Mouse (Mus musculus): ENCODE data around the gene Plvap.

- TF ChIP-seq CTCF (IDR thresholded peaks at IDR 0.05) (no peak), EP300 (IDR thresholded peaks at IDR 0.05; ENCODE audit: insufficient read depth, low read depth, low read length) (no peak)
These were observed 23.7 kb downstream of the Plvap start, which contains the start of gene Gtpbp3 for GRCm38 (mm10) chr8:71487691-71488445.
